Mouse (Mus musculus) liver, embryonic 12.5 days (tissue): ENCODE data around the gene Zbtb18. TPM values are rescaled to one million over a fixed set of nuclear protein-coding genes. Genes with fewer than 3 reads are reported as not detected.

Experiments used
- ATAC-seq: fragments of 200-750 bp; cut with Nextera tagmentation; 2 replicates; pipeline ENCODE4 v1.8.0; 2017; ENCODE audit warnings: moderate number of reproducible peaks, mild to moderate bottlenecking, moderate library complexity
- H3K27ac ChIP-seq: fragments of 300-500 bp; sonication (generic); 2 replicates; pipeline ENCODE4 v1.5.1; 2016; ENCODE audit warnings: mild to moderate bottlenecking
- H3K27me3 ChIP-seq: fragments of 300-500 bp; sonication (generic); replicated peaks from 2 replicates; pipeline ENCODE4 v1.6.1; 2016; ENCODE audit warnings: mild to moderate bottlenecking, moderate library complexity
- H3K36me3 ChIP-seq: fragments of 300-500 bp; sonication (generic); 2 replicates; pipeline ENCODE4 v1.6.1; 2016; ENCODE audit warnings: mild to moderate bottlenecking, moderate library complexity
- H3K4me1 ChIP-seq: fragments of 300-500 bp; sonication (generic); 2 replicates; pipeline ENCODE4 v1.6.1; 2016
- H3K4me2 ChIP-seq: fragments of 300-500 bp; sonication (generic); 2 replicates; pipeline ENCODE4 v1.6.1; 2016; ENCODE audit warnings: mild to moderate bottlenecking, moderate library complexity
- H3K4me3 ChIP-seq: fragments of 300-500 bp; sonication (generic); 2 replicates; pipeline ENCODE4 v1.5.1; 2016; ENCODE audit warnings: mild to moderate bottlenecking, moderate library complexity
- H3K9ac ChIP-seq: fragments of 300-500 bp; sonication (generic); 2 replicates; pipeline ENCODE4 v1.6.1; 2016; ENCODE audit warnings: mild to moderate bottlenecking, moderate library complexity
- H3K9me3 ChIP-seq: fragments of 300-500 bp; sonication (generic); replicated peaks from 2 replicates; pipeline ENCODE4 v1.6.1; 2016; ENCODE audit warnings: mild to moderate bottlenecking, moderate library complexity
- WGBS: fragments of 180-500 bp; shearing (Covaris S2); methylation state at CpG from one replicate; pipeline ENCODE4 v1.1.7; 2016; ENCODE audit not compliant: insufficient replicate concordance; 5-methylcytosine and 5-hydroxymethylcytosine counted together
- polyA plus RNA-seq: library from polyadenylated mRNA; unstranded; fragments of >200 nt; fragmentation: Nextera tagmentation; extraction: Ambion mirVana; gene quantifications from 2 replicates; pipeline ENCODE4 v1.2.1, GENCODE M21; 2016

Zbtb18 gene
- 0.49 TPM in 2 replicates for polyA plus RNA-seq

DNA sequence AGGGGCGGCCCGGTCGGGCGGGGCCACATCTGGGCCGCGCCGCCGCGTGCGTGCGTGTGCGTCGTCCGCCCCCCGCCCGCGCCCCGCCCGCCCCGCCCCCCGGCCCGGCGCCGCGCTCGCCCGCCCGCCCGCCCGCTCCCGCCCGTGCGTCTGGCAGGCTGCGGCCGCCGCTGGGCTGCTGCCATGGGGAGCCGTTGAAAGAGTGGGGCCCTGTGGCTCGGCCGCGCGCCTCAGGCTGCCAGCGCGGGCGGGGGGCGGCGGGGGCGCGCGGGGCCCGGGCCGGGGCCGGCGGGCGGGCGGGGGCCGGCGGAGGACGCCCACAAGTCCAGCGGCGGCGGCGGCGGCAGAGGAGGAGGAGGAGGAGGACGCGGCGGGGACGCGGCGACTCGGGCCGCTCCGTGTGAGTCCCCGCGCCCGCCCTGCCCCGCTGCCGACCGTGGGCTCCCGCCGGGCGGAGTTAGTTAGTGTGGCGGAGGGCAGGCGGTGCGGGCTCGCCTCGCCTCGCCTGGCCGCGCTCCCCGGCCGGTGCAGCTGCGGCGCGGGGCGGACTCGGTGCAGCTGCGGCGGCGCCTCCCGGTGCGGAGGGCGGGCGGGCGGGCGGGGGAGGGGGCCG lies at the start of gene Zbtb18:
Zbtb18 (plus strand) TSS at position 156 of the 613 bp plus-strand sequence.
- H3K4me2 ChIP-seq: peak within 1 kb of the TSS; percentile 96
- no peaks in the 10 kb centered on the region for H3K27me3 ChIP-seq
- H3K36me3 ChIP-seq: peaks cover 5% of the 10 kb centered on the region
- peak within 1 kb of the TSS; percentile 85 for H3K4me3 ChIP-seq
- peaks cover 35% of the 10 kb centered on the region for H3K4me1 ChIP-seq
- peak within 1 kb of the TSS; percentile 98 for H3K27ac ChIP-seq
- ATAC-seq: no peak; the same call in 1 of the 2 replicates
- no peaks in the 10 kb centered on the region for H3K9me3 ChIP-seq
- WGBS: 0% methylated on average over 24 of the region's 106 CpGs
- peak within 1 kb of the TSS; percentile 90 for H3K9ac ChIP-seq

DNA sequence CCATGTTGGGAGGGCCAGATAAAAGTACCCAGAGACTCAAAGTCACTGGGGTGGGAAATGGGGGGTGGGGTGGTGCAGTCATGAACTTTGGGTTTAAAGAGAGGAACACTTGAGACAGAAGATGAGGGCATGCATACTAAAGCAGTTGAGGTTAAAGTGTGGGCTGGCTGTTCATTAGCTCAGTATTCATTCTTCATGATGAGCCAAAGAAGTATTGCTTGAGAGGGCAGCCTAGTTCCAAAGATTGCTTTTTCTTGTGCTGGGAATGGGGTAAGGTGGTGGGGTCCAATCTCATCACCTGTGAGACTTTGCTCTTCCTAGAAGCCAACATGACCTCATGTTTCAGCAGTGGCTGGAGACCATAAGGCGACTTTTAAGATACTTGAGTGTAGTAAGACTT lies 44.7 kb upstream of the Zbtb18 start:
- 62% methylated on average over 1 of the region's 1 CpGs for WGBS
- Histone ChIP-seq H3K9ac (no peak overlapping the region), H3K27me3 (no peaks in the 10 kb centered on the region), H3K9me3 (no peaks in the 10 kb centered on the region), H3K36me3 (no peaks in the 10 kb centered on the region), H3K4me1 (no peaks in the 10 kb centered on the region), H3K4me2 (no peak overlapping the region), H3K4me3 (no peak overlapping the region), H3K27ac (no peak overlapping the region)
- ATAC-seq: no peak

DNA sequence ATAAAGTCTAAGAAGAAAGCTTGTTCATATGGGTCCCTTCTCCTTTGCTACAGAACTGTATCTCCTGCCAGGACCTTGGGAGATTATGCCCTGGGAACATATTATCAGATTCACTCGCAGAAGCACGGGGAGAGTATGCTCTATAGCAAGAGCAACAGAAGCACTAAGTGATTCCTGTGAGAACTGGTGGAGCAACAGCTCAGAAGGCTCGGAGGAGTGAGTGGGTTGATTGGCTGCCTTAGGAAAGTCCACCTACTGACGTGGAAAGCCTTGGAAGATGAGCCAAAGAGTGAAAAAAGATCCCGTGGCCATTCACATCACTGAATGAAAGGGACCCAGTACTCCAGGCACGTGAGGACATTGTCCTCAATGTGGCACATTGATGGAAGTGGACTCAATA lies 37.0 kb upstream of the Zbtb18 start:
- no peaks in the 10 kb centered on the region for H3K27me3 ChIP-seq
- no peak overlapping the region for H3K4me2 ChIP-seq
- 53% methylated on average over 6 of the region's 6 CpGs for WGBS
- H3K9me3 ChIP-seq: no peaks in the 10 kb centered on the region
- H3K9ac ChIP-seq: no peak overlapping the region
- no peak for ATAC-seq
- no peaks in the 10 kb centered on the region for H3K36me3 ChIP-seq
- H3K27ac ChIP-seq: no peak overlapping the region
- H3K4me3 ChIP-seq: no peak overlapping the region
- H3K4me1 ChIP-seq: no peaks in the 10 kb centered on the region

GRCm38 (mm10) chr1:177408690-177409089 lies 33.5 kb upstream of the Zbtb18 start:
- H3K27ac ChIP-seq: no peak overlapping the region
- no peaks in the 10 kb centered on the region for H3K4me1 ChIP-seq
- no peaks in the 10 kb centered on the region for H3K36me3 ChIP-seq
- H3K9ac ChIP-seq: no peak overlapping the region
- no peaks in the 10 kb centered on the region for H3K27me3 ChIP-seq
- no peak overlapping the region for H3K4me2 ChIP-seq
- 36% methylated on average over 3 of the region's 3 CpGs for WGBS
- H3K9me3 ChIP-seq: no peaks in the 10 kb centered on the region
- H3K4me3 ChIP-seq: no peak overlapping the region
- no peak for ATAC-seq

DNA sequence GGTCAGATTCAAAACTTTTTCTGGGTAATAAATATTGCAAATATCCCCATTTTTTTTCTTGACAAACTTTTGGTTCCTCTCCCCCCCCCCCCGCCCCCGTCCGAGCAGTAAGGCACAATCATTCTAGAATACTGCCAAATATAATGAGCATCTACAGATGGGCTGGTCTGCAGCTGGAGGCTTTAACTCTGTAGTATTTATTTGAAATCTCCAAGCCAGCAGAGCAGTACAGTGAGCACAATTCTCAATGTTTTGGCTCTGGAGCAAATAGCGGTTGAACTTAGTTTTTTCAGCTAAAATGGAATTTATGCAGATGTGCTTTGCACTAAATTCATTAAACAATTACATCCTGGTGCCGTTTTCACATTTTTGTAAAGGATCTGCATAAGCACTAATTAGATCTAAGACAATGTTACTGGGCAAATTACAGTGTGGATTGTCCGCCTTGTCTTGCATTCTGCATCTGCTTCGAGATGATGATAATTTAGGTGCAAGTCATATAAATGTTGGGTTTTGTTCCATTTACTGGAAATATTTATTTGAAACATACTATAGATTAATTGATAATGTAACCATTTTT lies 31.3 kb upstream of the Zbtb18 start:
- no peak overlapping the region for H3K4me2 ChIP-seq
- 68% methylated on average over 7 of the region's 7 CpGs for WGBS

GRCm38 (mm10) chr1:177411359-177412358 lies 30.5 kb upstream of the Zbtb18 start:
- Histone ChIP-seq H3K4me1 (no peaks in the 10 kb centered on the region), H3K9me3 (no peaks in the 10 kb centered on the region), H3K4me2 (no peak overlapping the region), H3K36me3 (no peaks in the 10 kb centered on the region), H3K27ac (no peak overlapping the region), H3K4me3 (no peak overlapping the region), H3K27me3 (no peaks in the 10 kb centered on the region), H3K9ac (no peak overlapping the region)
- WGBS: 56% methylated on average over 19 of the region's 19 CpGs
- no peak for ATAC-seq

More for the DNA sequence above, 31.3 kb upstream of the Zbtb18 start:
- H3K36me3 ChIP-seq: no peaks in the 10 kb centered on the region
- no peaks in the 10 kb centered on the region for H3K4me1 ChIP-seq
- no peaks in the 10 kb centered on the region for H3K27me3 ChIP-seq
- no peak for ATAC-seq
- no peaks in the 10 kb centered on the region for H3K9me3 ChIP-seq
- no peak overlapping the region for H3K4me3 ChIP-seq
- no peak overlapping the region for H3K27ac ChIP-seq
- H3K9ac ChIP-seq: no peak overlapping the region

- WGBS: 60% methylated on average over 12 of the region's 12 CpGs
- Histone ChIP-seq H3K4me2 (no peak overlapping the region), H3K9me3 (no peaks in the 10 kb centered on the region), H3K4me1 (no peaks in the 10 kb centered on the region), H3K27ac (no peak overlapping the region), H3K27me3 (no peaks in the 10 kb centered on the region), H3K36me3 (no peaks in the 10 kb centered on the region), H3K9ac (no peak overlapping the region), H3K4me3 (no peak overlapping the region)
- no peak for ATAC-seq
These were observed 22.8 kb upstream of the Zbtb18 start for GRCm38 (mm10) chr1:177419331-177419730.

DNA sequence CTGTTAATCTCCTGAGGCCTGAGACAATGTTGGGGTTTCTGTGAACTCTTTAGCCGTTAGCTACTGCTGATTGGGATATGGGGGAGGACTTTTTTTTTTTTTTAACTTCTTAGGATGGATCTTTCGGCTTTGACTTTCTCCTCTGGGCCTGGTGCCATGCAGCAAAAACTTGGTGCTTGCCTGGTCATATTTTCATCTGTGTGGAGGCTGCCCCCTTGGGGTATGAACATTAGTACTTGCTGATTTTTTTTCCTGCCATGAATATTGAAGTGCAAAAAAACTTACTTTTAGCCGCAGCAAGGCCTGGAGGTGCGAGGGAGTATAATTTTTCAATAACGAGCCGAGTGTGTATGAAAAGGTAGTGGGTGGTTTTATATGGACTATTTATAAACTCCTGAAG lies 22.0 kb upstream of the Zbtb18 start:
- Histone ChIP-seq H3K4me1 (no peaks in the 10 kb centered on the region), H3K27me3 (no peaks in the 10 kb centered on the region), H3K27ac (no peak overlapping the region), H3K9me3 (no peaks in the 10 kb centered on the region), H3K9ac (no peak overlapping the region), H3K36me3 (no peaks in the 10 kb centered on the region), H3K4me3 (no peak overlapping the region), H3K4me2 (no peak overlapping the region)
- ATAC-seq: no peak
- 68% methylated on average over 6 of the region's 6 CpGs for WGBS

GRCm38 (mm10) chr1:177427862-177428261 lies 14.3 kb upstream of the Zbtb18 start:
- no peak overlapping the region for H3K4me2 ChIP-seq
- H3K36me3 ChIP-seq: no peaks in the 10 kb centered on the region
- H3K9me3 ChIP-seq: no peaks in the 10 kb centered on the region
- H3K27ac ChIP-seq: no peak overlapping the region
- WGBS: 67% methylated on average over 5 of the region's 5 CpGs
- H3K27me3 ChIP-seq: no peaks in the 10 kb centered on the region
- no peak overlapping the region for H3K4me3 ChIP-seq
- no peak overlapping the region for H3K9ac ChIP-seq
- H3K4me1 ChIP-seq: no peaks in the 10 kb centered on the region
- no peak for ATAC-seq

GRCm38 (mm10) chr1:177428338-177428737 lies 13.8 kb upstream of the Zbtb18 start:
- ATAC-seq: no peak
- Histone ChIP-seq H3K4me3 (no peak overlapping the region), H3K9ac (no peak overlapping the region), H3K4me2 (no peak overlapping the region), H3K27me3 (no peaks in the 10 kb centered on the region), H3K4me1 (no peaks in the 10 kb centered on the region), H3K27ac (no peak overlapping the region), H3K9me3 (no peaks in the 10 kb centered on the region), H3K36me3 (no peaks in the 10 kb centered on the region)
- 72% methylated on average over 14 of the region's 14 CpGs for WGBS

DNA sequence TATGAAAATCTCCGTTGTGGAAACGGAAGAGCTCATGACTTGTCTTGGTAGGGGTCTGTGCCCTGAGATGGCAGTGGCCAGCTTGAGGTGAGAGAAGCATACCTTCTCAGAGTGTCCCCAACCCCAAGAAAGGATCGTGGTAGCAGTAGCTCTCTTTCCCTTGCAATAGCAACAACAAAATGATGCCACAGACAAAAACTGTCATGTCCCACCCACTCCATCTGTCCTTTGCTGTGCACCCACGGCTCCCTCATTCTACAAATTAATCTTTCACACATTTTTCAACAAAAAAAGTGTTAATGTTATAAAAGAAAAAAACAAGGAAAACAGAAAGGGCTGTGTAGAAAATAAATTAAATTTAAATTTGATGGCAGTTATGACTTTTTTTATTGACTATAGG lies 13.1 kb upstream of the Zbtb18 start:
- H3K9me3 ChIP-seq: no peaks in the 10 kb centered on the region
- ATAC-seq: no peak
- no peaks in the 10 kb centered on the region for H3K36me3 ChIP-seq
- no peak overlapping the region for H3K4me3 ChIP-seq
- no peaks in the 10 kb centered on the region for H3K27me3 ChIP-seq
- H3K9ac ChIP-seq: no peak overlapping the region
- no peak overlapping the region for H3K4me2 ChIP-seq
- 65% methylated on average over 4 of the region's 4 CpGs for WGBS
- H3K4me1 ChIP-seq: no peaks in the 10 kb centered on the region
- H3K27ac ChIP-seq: no peak overlapping the region

- Histone ChIP-seq H3K27me3 (no peaks in the 10 kb centered on the region), H3K36me3 (no peaks in the 10 kb centered on the region), H3K9me3 (no peaks in the 10 kb centered on the region), H3K4me2 (peak overlapping the region; percentile 93), H3K4me1 (peaks cover 33% of the 10 kb centered on the region), H3K27ac (no peak overlapping the region), H3K9ac (peak overlapping the region; percentile 90), H3K4me3 (peak overlapping the region; percentile 85)
- ATAC-seq: no peak
- WGBS: 25% methylated on average over 2 of the region's 2 CpGs
These were observed 1.7 kb upstream of the Zbtb18 start for GRCm38 (mm10) chr1:177440411-177440810.
